Mouse (Mus musculus) right cerebral cortex, postnatal 25 days (tissue): Measurements from ENCODE around the gene Gm10271.

ENCODE experiments used
- DNase-seq: peaks from one replicate; pipeline ENCODE4 v3.0.0; 2022

Gm10271 gene

GRCm38 (mm10) chr10:116931497-116932179 lies 40.8 kb downstream of the Gm10271 start:
- DNase-seq: no peak

- no peak for DNase-seq
Measured at GRCm38 (mm10) chr10:116930936-116931335, 41.5 kb downstream of the Gm10271 start.

GRCm38 (mm10) chr10:116930506-116930905 lies 41.9 kb downstream of the Gm10271 start:
- DNase-seq: no peak

GRCm38 (mm10) chr10:116928826-116929225 lies 43.6 kb downstream of the Gm10271 start:
- DNase-seq: no peak

GRCm38 (mm10) chr10:116926428-116927113 lies 45.8 kb downstream of the Gm10271 start:
- no peak for DNase-seq

GRCm38 (mm10) chr10:116923651-116924495 lies 48.5 kb downstream of the Gm10271 start:
- no peak for DNase-seq

- DNase-seq: no peak
Measured at GRCm38 (mm10) chr10:116922161-116922560, 50.2 kb downstream of the Gm10271 start.

- no peak for DNase-seq
Measured at GRCm38 (mm10) chr10:116921416-116921815, 51.0 kb downstream of the Gm10271 start.

GRCm38 (mm10) chr10:116920641-116921040 lies 51.8 kb downstream of the Gm10271 start:
- DNase-seq: no peak

GRCm38 (mm10) chr10:116919368-116920317 lies 52.8 kb downstream of the Gm10271 start:
- no peak for DNase-seq

- no peak for DNase-seq
Measured at GRCm38 (mm10) chr10:116916581-116916980, 55.8 kb downstream of the Gm10271 start.

- no peak for DNase-seq
Measured at GRCm38 (mm10) chr10:116915286-116915685, 57.1 kb downstream of the Gm10271 start.

GRCm38 (mm10) chr10:116914586-116914985 lies 57.8 kb downstream of the Gm10271 start:
- no peak for DNase-seq

GRCm38 (mm10) chr10:116913647-116914273 lies 58.6 kb downstream of the Gm10271 start:
- DNase-seq: no peak

- no peak for DNase-seq
Measured at GRCm38 (mm10) chr10:116912850-116913249, 59.6 kb downstream of the Gm10271 start.

- no peak for DNase-seq
Measured at GRCm38 (mm10) chr10:116908901-116909642, 63.3 kb downstream of the Gm10271 start.
